ENCODE assay signal across 25 mouse cellular contexts in genomic region chr17:14379966-14380365, GRCm38 (mm10).
DNase-seq lines count a peak whose midpoint lies in the region; ATAC-seq lines count a peak whose summit lies in the region.
"Had no signal": no experiment of that assay in that cellular context is flagged by ENCODE, and none has a peak within 500 bp of the region (broad histone marks: within the 10 kb centered on the region; RNA-seq: fewer than 3 reads in every experiment).

No protein-coding gene starts in this region.

- no peaks in the 10 kb centered on the region for H3K36me3 ChIP-seq in embryonic facial prominence, embryonic 12.5 days
- no peaks in the 10 kb centered on the region for H3K36me3 ChIP-seq in embryonic facial prominence, embryonic 10.5 days (replicated peaks)
- no peaks in the 10 kb centered on the region for H3K36me3 ChIP-seq in neural tube, embryonic 13.5 days
- H3K36me3 ChIP-seq: embryonic facial prominence, embryonic 15.5 days; heart, embryonic 10.5 days; heart, embryonic 13.5 days had no signal

- H3K9me3 ChIP-seq in embryonic facial prominence, embryonic 12.5 days, result no peaks in the 10 kb centered on the region
- no peaks in the 10 kb centered on the region for H3K9me3 ChIP-seq in embryonic facial prominence, embryonic 10.5 days
- H3K9me3 ChIP-seq in neural tube, embryonic 13.5 days, result no peaks in the 10 kb centered on the region
- H3K9me3 ChIP-seq: embryonic facial prominence, embryonic 15.5 days; heart, embryonic 10.5 days; heart, embryonic 13.5 days had no signal

- H3K27ac ChIP-seq in embryonic facial prominence, embryonic 12.5 days, result 0 out of 2 replicates have a peak overlapping the region, but pooled peaks have one; percentile 17
- no peak overlapping the region; the same call in 1 of the 2 replicates for H3K27ac ChIP-seq in embryonic facial prominence, embryonic 10.5 days (replicated peaks)
- no peak overlapping the region for H3K27ac ChIP-seq in neural tube, embryonic 13.5 days (replicated peaks)
- H3K27ac ChIP-seq: embryonic facial prominence, embryonic 15.5 days; heart, adult 2 months; heart, embryonic 10.5 days; heart, embryonic 13.5 days; hindbrain, embryonic 14.5 days; hindbrain, postnatal 0 days had no signal

- no peak for ATAC-seq in embryonic facial prominence, embryonic 12.5 days (ENCODE audit: insufficient number of reproducible peaks, insufficient read depth, low FRiP score, low TSS enrichment)
- peak; percentile 36; the same call in 1 of the 2 replicates for ATAC-seq in neural tube, embryonic 13.5 days (ENCODE audit: low read depth)
- ATAC-seq: CD4-positive, CD25-positive, alpha-beta regulatory T cell, adult 4 months; hindbrain, postnatal 0 days; inflammation-experienced regulatory T-cells, adult 6 months; intestine, embryonic 16.5 days had no signal

- WGBS in embryonic facial prominence, embryonic 12.5 days, result 82% methylated on average over 3 of the region's 3 CpGs
- 87% methylated on average over 3 of the region's 3 CpGs for WGBS in embryonic facial prominence, embryonic 10.5 days
- whole genome bisulfite sequencing in neural tube, embryonic 13.5 days, result 91% methylated on average over 3 of the region's 3 CpGs

- DNase-seq in embryonic facial prominence, embryonic 10.5 days (ENCODE audit: low spot score), result no peak
- no peak for DNase-seq in neural tube, embryonic 10.5 days (ENCODE audit: extremely low spot score, low spot score)
- DNase-seq in NIH3T3 (ENCODE audit: low read depth) (peak; percentile 69), MN1 (ENCODE audit: low spot score) (no peak)
- DNase-seq: adrenal gland, adult 2 months; adrenal gland, postnatal 25 days; B cell, adult 2 months; cerebellum, adult 11-12 months; cerebellum, adult 8-10 months; cerebellum, postnatal 36 days; embryo, embryonic 11 days; heart, adult 2 months; heart, postnatal 14 days; heart, postnatal 4 days; kidney, adult 18-20 months had no signal

- H3K9ac ChIP-seq in embryonic facial prominence, embryonic 12.5 days, result no peak overlapping the region
- no peak overlapping the region for H3K9ac ChIP-seq in neural tube, embryonic 13.5 days
- H3K9ac ChIP-seq: embryonic facial prominence, embryonic 15.5 days; heart, embryonic 13.5 days; hindbrain, embryonic 14.5 days had no signal

- H3K4me2 ChIP-seq in embryonic facial prominence, embryonic 12.5 days (replicated peaks), result no peak overlapping the region
- no peak overlapping the region for H3K4me2 ChIP-seq in neural tube, embryonic 13.5 days
- H3K4me2 ChIP-seq: embryonic facial prominence, embryonic 15.5 days; heart, embryonic 13.5 days; hindbrain, embryonic 14.5 days had no signal

- H3K4me3 ChIP-seq in embryonic facial prominence, embryonic 12.5 days, result no peak overlapping the region
- no peak overlapping the region for H3K4me3 ChIP-seq in embryonic facial prominence, embryonic 10.5 days
- no peak overlapping the region for H3K4me3 ChIP-seq in neural tube, embryonic 13.5 days
- H3K4me3 ChIP-seq: embryonic facial prominence, embryonic 15.5 days; heart, adult 2 months; heart, embryonic 10.5 days; heart, embryonic 13.5 days had no signal

- H3K27me3 ChIP-seq in embryonic facial prominence, embryonic 12.5 days, result no peaks in the 10 kb centered on the region
- H3K27me3 ChIP-seq in embryonic facial prominence, embryonic 10.5 days (replicated peaks; ENCODE audit: low read depth, poor library complexity, severe bottlenecking), result no peaks in the 10 kb centered on the region; the same call in 1 of the 2 replicates
- H3K27me3 ChIP-seq in neural tube, embryonic 13.5 days, result no peaks in the 10 kb centered on the region
- H3K27me3 ChIP-seq: embryonic facial prominence, embryonic 15.5 days had no signal

- peaks cover 33% of the 10 kb centered on the region for H3K4me1 ChIP-seq in embryonic facial prominence, embryonic 12.5 days
- peaks cover 50% of the 10 kb centered on the region for H3K4me1 ChIP-seq in embryonic facial prominence, embryonic 10.5 days
- H3K4me1 ChIP-seq in neural tube, embryonic 13.5 days (replicated peaks), result peaks cover 9% of the 10 kb centered on the region; the same call in 1 of the 2 replicates
